Mouse (Mus musculus) heart, embryonic 15.5 days (tissue): ENCODE measurements at regions not wholly inside any gene's neighbourhood (a gene's known extent, or its start where the extent isn't known, plus 50 kb on each side); places are given as distances from the start of the nearest gene placed in this dataset.

Experiments
- ATAC-seq: fragments of 200-750 bp; cut with Nextera tagmentation; replicated peaks from 2 replicates; pipeline ENCODE4 v1.8.0; 2017; ENCODE audit warnings: low read depth, moderate TSS enrichment; ENCODE audit not compliant: insufficient number of reproducible peaks, insufficient read depth, low FRiP score
- H3K27ac ChIP-seq: fragments of 300-500 bp; sonication (generic); 2 replicates; pipeline ENCODE4 v1.5.1; 2015; ENCODE audit warnings: mild to moderate bottlenecking, inconsistent platforms
- H3K27me3 ChIP-seq: fragments of 300-500 bp; sonication (generic); 2 replicates; pipeline ENCODE4 v1.6.1; 2015; ENCODE audit warnings: inconsistent platforms
- H3K36me3 ChIP-seq: fragments of 300-500 bp; sonication (generic); 2 replicates; pipeline ENCODE4 v1.6.1; 2015; ENCODE audit warnings: mild to moderate bottlenecking, inconsistent platforms
- H3K4me1 ChIP-seq: fragments of 300-500 bp; sonication (generic); replicated peaks from 2 replicates; pipeline ENCODE4 v1.6.1; 2015; ENCODE audit warnings: inconsistent platforms
- H3K4me2 ChIP-seq: fragments of 300-500 bp; sonication (generic); 2 replicates; pipeline ENCODE4 v1.6.1; 2015; ENCODE audit warnings: inconsistent platforms, mild to moderate bottlenecking, moderate library complexity
- H3K4me3 ChIP-seq: fragments of 300-500 bp; sonication (generic); 2 replicates; pipeline ENCODE4 v1.5.1; 2015; ENCODE audit warnings: mild to moderate bottlenecking, inconsistent platforms
- H3K9ac ChIP-seq: fragments of 300-500 bp; sonication (generic); 2 replicates; pipeline ENCODE4 v1.6.1; 2015; ENCODE audit warnings: mild to moderate bottlenecking, inconsistent platforms
- H3K9me3 ChIP-seq: fragments of 300-500 bp; sonication (generic); replicated peaks from 2 replicates; pipeline ENCODE4 v1.6.1; 2016; ENCODE audit warnings: inconsistent platforms
- WGBS: fragments of 180-500 bp; shearing (Covaris S2); methylation state at CpG from one replicate; pipeline ENCODE4 v1.1.7; 2015; ENCODE audit warnings: mixed read lengths; 5-methylcytosine and 5-hydroxymethylcytosine counted together

DNA sequence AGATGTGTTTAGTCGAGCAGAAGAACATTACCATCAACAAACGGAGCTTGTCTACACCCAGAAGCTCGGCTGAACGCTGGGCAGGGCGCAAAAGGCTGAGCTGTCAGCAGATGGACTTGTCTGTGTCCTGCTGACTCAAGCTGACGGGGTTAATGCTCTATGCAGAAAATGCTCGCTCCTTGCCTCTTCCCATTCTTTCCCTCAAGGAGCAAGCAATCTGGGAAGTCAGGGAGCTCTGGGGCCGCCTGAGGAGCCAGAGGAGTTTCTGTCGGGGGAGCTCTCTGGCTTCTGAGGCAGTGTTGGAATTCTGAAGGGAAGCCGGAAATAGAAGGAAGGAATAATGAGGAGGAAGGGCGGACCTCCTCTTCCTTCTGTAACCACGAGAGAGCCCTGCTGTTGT, 289.3 kb upstream of the G2e3 start:
- no peaks in the 10 kb centered on the region for H3K36me3 ChIP-seq
- H3K9me3 ChIP-seq = no peaks in the 10 kb centered on the region
- H3K4me2 ChIP-seq = peak overlapping the region; percentile 64
- peak overlapping the region; percentile 52; the same call in 1 of the 2 replicates for H3K9ac ChIP-seq
- 8% methylated on average over 12 of the region's 12 CpGs for WGBS
- H3K4me3 ChIP-seq = peak overlapping the region; percentile 45
- ATAC-seq = no peak
- no peaks in the 10 kb centered on the region for H3K27me3 ChIP-seq
- H3K4me1 ChIP-seq = peaks cover 5% of the 10 kb centered on the region; the same call in 1 of the 2 replicates
- H3K27ac ChIP-seq = peak overlapping the region; percentile 62

DNA sequence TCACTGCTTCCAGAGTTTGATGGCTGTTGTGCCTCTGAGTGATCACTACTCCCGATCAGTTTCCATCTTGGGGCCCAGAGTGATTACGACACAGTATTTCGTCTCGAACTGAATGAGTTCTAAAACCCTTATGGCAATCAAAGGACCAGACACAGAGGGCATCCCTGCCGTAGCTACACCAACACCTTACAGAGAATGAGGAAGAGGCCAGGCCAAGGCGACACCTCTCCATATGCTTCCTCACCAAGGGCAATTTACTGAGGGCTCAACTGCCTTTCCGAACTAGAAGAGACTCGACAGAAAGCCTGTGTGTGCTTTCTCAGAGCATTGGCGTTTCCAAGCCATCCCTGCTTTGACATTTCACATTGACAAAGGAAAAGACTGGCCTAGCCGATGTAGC, 289.8 kb upstream of the G2e3 start:
- Histone ChIP-seq H3K27ac (peak overlapping the region; percentile 62; the same call in 1 of the 2 replicates), H3K4me2 (peak overlapping the region; percentile 64), H3K9ac (0 out of 2 replicates have a peak overlapping the region, but pooled peaks have one; percentile 52), H3K4me1 (peaks cover 5% of the 10 kb centered on the region; the same call in 1 of the 2 replicates), H3K36me3 (no peaks in the 10 kb centered on the region), H3K4me3 (peak overlapping the region; percentile 45; the same call in 1 of the 2 replicates), H3K9me3 (no peaks in the 10 kb centered on the region), H3K27me3 (no peaks in the 10 kb centered on the region)
- no peak for ATAC-seq
- 45% methylated on average over 10 of the region's 10 CpGs for WGBS

GRCm38 (mm10) chr12:51047116-51047515, 300.7 kb upstream of the G2e3 start:
- no peak overlapping the region for H3K4me3 ChIP-seq
- 69% methylated on average over 7 of the region's 7 CpGs for WGBS
- no peak for ATAC-seq
- no peaks in the 10 kb centered on the region for H3K9me3 ChIP-seq
- no peak overlapping the region for H3K9ac ChIP-seq
- H3K4me1 ChIP-seq = peaks cover 9% of the 10 kb centered on the region
- H3K27ac ChIP-seq = no peak overlapping the region
- H3K36me3 ChIP-seq = no peaks in the 10 kb centered on the region
- H3K4me2 ChIP-seq = no peak overlapping the region
- no peaks in the 10 kb centered on the region for H3K27me3 ChIP-seq

DNA sequence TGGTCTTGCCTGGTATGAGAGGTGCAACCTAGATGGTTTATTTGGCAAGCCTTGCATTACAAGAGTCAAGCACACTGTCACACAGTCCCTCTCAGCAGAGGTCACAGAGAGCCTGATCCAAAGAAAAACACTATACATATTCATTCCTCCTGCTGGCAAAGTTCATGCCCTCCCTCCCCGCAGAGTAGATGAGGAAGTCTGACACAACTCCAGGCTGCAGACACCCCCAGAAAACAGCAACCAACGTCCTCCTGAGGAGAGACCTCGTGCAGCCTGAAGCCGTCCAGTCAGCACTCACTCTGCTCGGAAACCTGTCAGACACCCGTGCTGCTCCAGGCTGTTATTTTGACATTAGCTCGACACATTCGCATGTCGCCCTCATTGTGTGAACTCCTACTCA, 302.4 kb upstream of the G2e3 start:
- 24% methylated on average over 9 of the region's 9 CpGs for WGBS
- Histone ChIP-seq H3K4me3 (no peak overlapping the region), H3K36me3 (no peaks in the 10 kb centered on the region), H3K4me2 (no peak overlapping the region), H3K4me1 (peaks cover 9% of the 10 kb centered on the region), H3K27ac (peak overlapping the region; percentile 2; the same call in 1 of the 2 replicates), H3K9me3 (no peaks in the 10 kb centered on the region), H3K9ac (no peak overlapping the region), H3K27me3 (no peaks in the 10 kb centered on the region)
- ATAC-seq = no peak

DNA sequence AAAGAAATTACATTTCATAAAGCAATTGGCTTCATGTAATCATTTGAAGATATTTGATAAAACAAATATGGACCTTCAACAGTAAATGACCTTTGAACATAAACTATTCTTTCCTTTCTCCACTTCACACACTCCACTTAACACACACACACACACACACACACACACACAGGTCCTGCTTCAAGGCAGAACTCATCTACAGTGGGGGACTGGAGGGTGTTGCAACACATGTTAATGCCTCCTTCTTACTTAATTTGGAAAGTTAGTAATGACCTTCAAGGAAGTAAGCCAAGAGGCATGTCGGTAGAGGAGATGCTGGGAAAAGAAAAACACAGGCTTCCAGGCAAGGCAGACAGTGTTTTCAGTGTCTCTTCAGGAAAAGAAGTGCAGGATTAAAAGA, 302.8 kb upstream of the G2e3 start:
- WGBS = 13% methylated on average over 1 of the region's 1 CpGs

DNA sequence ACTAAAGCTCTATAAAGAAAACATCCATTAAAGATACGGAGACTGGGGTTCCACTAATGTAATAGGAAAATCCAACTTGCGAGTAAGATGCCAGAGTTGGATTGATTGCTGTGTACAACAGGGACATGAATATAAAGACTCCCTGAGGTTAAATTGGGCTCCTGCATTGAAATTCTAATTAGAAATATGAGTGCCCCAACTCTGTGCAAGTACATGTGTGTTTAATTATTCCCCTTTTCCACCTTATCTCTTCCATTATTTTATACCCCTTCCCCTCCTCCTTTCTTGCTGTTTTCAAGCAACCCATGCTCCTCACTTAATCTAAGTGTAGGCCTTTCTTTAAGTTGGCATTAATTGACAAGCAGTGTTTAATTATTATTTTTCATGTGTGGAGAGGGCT, 315.7 kb upstream of the G2e3 start:
- Histone ChIP-seq H3K9me3 (no peaks in the 10 kb centered on the region), H3K4me3 (no peak overlapping the region), H3K27me3 (no peaks in the 10 kb centered on the region), H3K4me2 (no peak overlapping the region), H3K4me1 (no peaks in the 10 kb centered on the region), H3K27ac (no peak overlapping the region), H3K36me3 (no peaks in the 10 kb centered on the region), H3K9ac (no peak overlapping the region)
- ATAC-seq = no peak
- 77% methylated on average over 2 of the region's 2 CpGs for WGBS

More for the DNA sequence above, 302.8 kb upstream of the G2e3 start:
- H3K36me3 ChIP-seq = no peaks in the 10 kb centered on the region
- H3K9me3 ChIP-seq = no peaks in the 10 kb centered on the region
- H3K27ac ChIP-seq = peak overlapping the region; percentile 2; the same call in 1 of the 2 replicates
- no peak overlapping the region for H3K4me3 ChIP-seq
- H3K9ac ChIP-seq = no peak overlapping the region
- ATAC-seq = no peak
- H3K4me1 ChIP-seq = peaks cover 9% of the 10 kb centered on the region
- no peak overlapping the region for H3K4me2 ChIP-seq
- H3K27me3 ChIP-seq = no peaks in the 10 kb centered on the region

DNA sequence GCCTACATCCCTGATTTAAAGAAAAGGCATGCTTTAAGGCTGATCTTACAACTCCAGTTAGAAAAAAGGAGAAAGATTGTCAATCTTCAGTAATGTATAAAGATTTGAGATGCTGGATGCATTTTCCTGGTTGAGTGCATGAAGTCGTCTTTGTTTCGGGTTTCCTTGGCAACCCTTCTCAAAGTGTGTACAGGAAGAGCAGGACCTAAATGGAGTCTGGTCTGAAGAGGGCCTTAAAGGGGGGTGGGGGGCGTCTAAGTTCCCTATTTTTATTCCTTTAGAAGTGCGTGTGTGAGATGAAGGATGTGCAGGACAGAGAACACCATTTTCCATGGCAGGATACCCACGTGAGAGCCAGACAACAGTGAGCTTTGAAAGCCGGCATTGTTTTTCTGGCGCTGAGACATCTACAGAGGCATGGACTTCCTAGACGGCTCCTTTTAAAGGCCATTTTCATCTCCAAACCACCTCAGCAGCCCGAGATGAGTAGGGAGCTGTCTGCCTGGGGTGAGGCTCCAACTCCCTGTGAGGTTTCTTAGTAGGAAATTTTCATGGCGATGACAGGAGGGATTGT, 319.2 kb upstream of the G2e3 start:
- no peak overlapping the region for H3K27ac ChIP-seq
- ATAC-seq = no peak
- 44% methylated on average over 10 of the region's 10 CpGs for WGBS
- H3K9me3 ChIP-seq = no peaks in the 10 kb centered on the region
- H3K36me3 ChIP-seq = no peaks in the 10 kb centered on the region
- H3K27me3 ChIP-seq = no peaks in the 10 kb centered on the region
- no peak overlapping the region for H3K4me2 ChIP-seq
- no peak overlapping the region for H3K9ac ChIP-seq
- H3K4me3 ChIP-seq = no peak overlapping the region
- 0 out of 2 replicates have a peak, but pooled peaks cover 6% of the 10 kb centered on the region for H3K4me1 ChIP-seq

GRCm38 (mm10) chr12:51026046-51026445, 321.8 kb upstream of the G2e3 start:
- no peaks in the 10 kb centered on the region for H3K27me3 ChIP-seq
- H3K27ac ChIP-seq = no peak overlapping the region
- no peak overlapping the region for H3K9ac ChIP-seq
- ATAC-seq = no peak
- 43% methylated on average over 5 of the region's 5 CpGs for WGBS
- H3K9me3 ChIP-seq = no peaks in the 10 kb centered on the region
- no peak overlapping the region for H3K4me2 ChIP-seq
- H3K4me3 ChIP-seq = no peak overlapping the region
- H3K4me1 ChIP-seq = 0 out of 2 replicates have a peak, but pooled peaks cover 6% of the 10 kb centered on the region
- H3K36me3 ChIP-seq = no peaks in the 10 kb centered on the region

DNA sequence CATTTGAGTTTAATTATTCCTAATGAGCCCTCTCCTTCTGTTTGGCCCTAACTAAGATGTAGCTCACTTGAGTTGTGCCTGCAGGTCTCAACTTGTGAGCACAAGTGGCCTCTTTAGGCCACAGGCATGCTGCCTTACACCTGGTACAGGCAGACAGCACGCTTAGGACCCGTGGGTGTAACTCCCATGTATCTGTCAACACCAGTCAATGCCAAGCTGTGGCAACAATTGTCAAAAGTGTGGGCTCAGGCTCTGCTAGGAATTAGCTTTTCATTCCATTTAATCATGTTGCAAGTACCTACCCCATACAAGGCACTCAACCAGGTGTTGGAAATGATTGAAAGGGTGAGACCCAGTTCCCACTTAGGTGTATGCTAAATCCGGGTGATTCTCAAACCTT, 322.3 kb upstream of the G2e3 start:
- 28% methylated on average over 3 of the region's 3 CpGs for WGBS
- Histone ChIP-seq H3K36me3 (no peaks in the 10 kb centered on the region), H3K27me3 (no peaks in the 10 kb centered on the region), H3K4me3 (no peak overlapping the region), H3K9ac (no peak overlapping the region), H3K4me1 (0 out of 2 replicates have a peak, but pooled peaks cover 6% of the 10 kb centered on the region), H3K4me2 (no peak overlapping the region), H3K9me3 (no peaks in the 10 kb centered on the region), H3K27ac (no peak overlapping the region)
- ATAC-seq = no peak

DNA sequence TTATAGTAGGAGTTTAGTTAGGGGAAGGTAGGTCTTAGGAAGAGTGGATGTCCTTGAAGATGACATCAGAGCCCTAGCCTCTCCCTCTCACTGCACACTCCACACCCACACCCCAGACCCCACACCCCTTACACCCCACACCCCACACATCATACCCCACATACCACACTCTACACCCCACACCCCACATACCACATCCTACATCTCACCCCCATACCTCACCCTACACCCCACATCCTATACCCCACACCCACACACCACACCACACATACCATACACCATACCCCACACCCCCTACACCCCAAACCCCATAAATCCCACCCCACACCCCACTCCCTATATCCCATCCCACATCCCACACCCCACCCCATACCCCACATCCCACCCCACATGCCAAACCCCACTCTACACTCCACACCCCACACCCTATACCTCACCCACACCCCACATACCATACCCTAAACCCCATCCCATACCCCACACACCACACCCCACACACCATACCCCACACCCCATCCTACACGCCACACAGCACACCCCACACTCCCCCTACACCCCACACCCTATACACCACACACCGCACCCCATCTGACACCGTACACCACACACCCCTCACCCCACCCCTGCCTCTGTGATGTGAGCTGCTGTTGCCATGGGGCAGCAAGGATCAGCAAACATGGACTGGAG, 323.7 kb upstream of the G2e3 start:
- Histone ChIP-seq H3K9ac (no peak overlapping the region), H3K27ac (no peak overlapping the region), H3K4me1 (0 out of 2 replicates have a peak, but pooled peaks cover 6% of the 10 kb centered on the region), H3K4me3 (no peak overlapping the region), H3K4me2 (no peak overlapping the region), H3K27me3 (no peaks in the 10 kb centered on the region), H3K9me3 (no peaks in the 10 kb centered on the region), H3K36me3 (no peaks in the 10 kb centered on the region)
- ATAC-seq = peak; percentile 53; the same call in 1 of the 2 replicates
- 91% methylated on average over 3 of the region's 3 CpGs for WGBS

DNA sequence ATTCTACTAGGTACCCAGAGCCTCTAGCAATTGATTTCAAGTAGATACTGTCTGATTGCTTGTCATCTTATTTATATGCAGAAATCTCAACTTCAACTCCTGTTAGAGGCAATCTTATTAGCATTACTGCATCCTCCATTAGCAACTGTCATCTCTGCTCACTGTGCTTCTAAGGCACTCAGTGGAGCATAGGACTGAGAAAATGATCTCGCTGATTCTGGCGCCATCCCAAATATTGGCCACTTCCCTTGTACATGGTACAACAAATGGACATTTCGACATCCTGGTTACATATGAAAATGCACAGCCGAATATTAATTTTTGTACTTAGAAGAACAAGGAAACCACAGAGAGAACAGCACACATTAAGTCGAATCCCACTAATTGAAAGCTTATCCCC, 329.7 kb upstream of the G2e3 start:
- no peaks in the 10 kb centered on the region for H3K36me3 ChIP-seq
- H3K4me3 ChIP-seq = no peak overlapping the region
- WGBS = 83% methylated on average over 5 of the region's 5 CpGs
- H3K9me3 ChIP-seq = no peaks in the 10 kb centered on the region
- no peaks in the 10 kb centered on the region for H3K4me1 ChIP-seq
- ATAC-seq = no peak
- H3K9ac ChIP-seq = no peak overlapping the region
- no peak overlapping the region for H3K4me2 ChIP-seq
- no peaks in the 10 kb centered on the region for H3K27me3 ChIP-seq
- H3K27ac ChIP-seq = no peak overlapping the region

DNA sequence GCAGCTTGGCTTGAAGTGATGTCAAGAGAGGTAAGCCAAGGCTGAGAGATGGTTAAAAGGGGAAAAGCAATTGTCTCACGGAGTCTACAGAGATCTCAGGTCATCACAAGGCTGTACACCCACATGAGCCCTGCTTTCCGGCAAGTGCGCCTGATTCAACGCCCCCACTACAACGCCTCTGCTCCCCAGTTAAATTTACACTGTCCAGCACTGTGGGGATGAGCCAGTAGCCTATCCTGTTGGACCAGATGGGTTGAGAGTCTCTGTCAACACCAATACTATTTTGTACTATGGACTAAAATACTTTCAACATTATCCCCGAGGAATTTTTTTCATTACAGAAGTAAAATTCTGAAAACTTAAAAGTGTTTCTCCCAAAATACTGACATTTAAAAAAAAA, 331.8 kb upstream of the G2e3 start:
- Histone ChIP-seq H3K4me1 (no peaks in the 10 kb centered on the region), H3K27ac (no peak overlapping the region), H3K36me3 (no peaks in the 10 kb centered on the region), H3K27me3 (no peaks in the 10 kb centered on the region), H3K4me3 (no peak overlapping the region), H3K4me2 (no peak overlapping the region), H3K9me3 (no peaks in the 10 kb centered on the region), H3K9ac (no peak overlapping the region)
- WGBS = 82% methylated on average over 6 of the region's 6 CpGs
- no peak for ATAC-seq
